Mouse (Mus musculus) effector memory CD4-positive, alpha-beta T cell, adult 5 months (primary cell): ENCODE data around the gene Ubb. TPM values are rescaled to one million over a fixed set of nuclear protein-coding genes. Genes with fewer than 3 reads are reported as not detected.

Experiments
- polyA plus RNA-seq: library from polyadenylated mRNA; unstranded; fragments of 100-300 nt; shearing (Covaris generic); gene quantifications from one replicate; pipeline ENCODE4 v1.2.1, GENCODE M21; 2017

Ubb gene
- polyA plus RNA-seq, result 3,666 TPM

GRCm38 (mm10) chr11:62550727-62551225, at the start of gene Ubb:
TSS of gene Ubb (plus strand) at chr11:62551171.

GRCm38 (mm10) chr11:62539089-62539890, 11.7 kb upstream of the Ubb start, which contains the start of gene Cenpv:
TSS of gene Cenpv (minus strand) at chr11:62539261.

GRCm38 (mm10) chr11:62573959-62574702, 23.2 kb downstream of the Ubb start, which contains the start of gene Trpv2:
TSS of gene Trpv2 (plus strand) at chr11:62574486.

Other genes starting within 250 kb of the Ubb start
- gene Pigl, start 92.7 kb upstream of the Ubb start, polyA plus RNA-seq, result 9.1 TPM
- 378 TPM for gene Ncor1, start 92.6 kb upstream of the Ubb start, polyA plus RNA-seq
- 11.8 TPM for gene Cenpv, start 11.9 kb upstream of the Ubb start, polyA plus RNA-seq
- 59.1 TPM for gene Trpv2, start 23.3 kb downstream of the Ubb start, polyA plus RNA-seq
- 1.0 TPM for gene Lrrc75a, start 97.4 kb downstream of the Ubb start, polyA plus RNA-seq
- 10.5 TPM for gene Mmgt2, start 97.5 kb downstream of the Ubb start, polyA plus RNA-seq
- gene Zfp287, start 180.7 kb downstream of the Ubb start, polyA plus RNA-seq, result 18.3 TPM
- gene Gm10428, start 201.9 kb downstream of the Ubb start, polyA plus RNA-seq, result not detected
- 0.29 TPM for gene Zfp286, start 238.3 kb downstream of the Ubb start, polyA plus RNA-seq